Mouse (Mus musculus) myocyte (in vitro differentiated cells): Measurements from ENCODE around the gene Alk. TPM values are rescaled to one million over a fixed set of nuclear protein-coding genes. Genes with fewer than 3 reads are reported as not detected.
A peak's percentile ranks its signal among the peaks of the same experiment; 100 is the strongest.

Source experiments
- H3K27me3 ChIP-seq: one replicate; pipeline ENCODE4 v1.6.1; 2011; ENCODE audit not compliant: control insufficient read depth, insufficient read depth, insufficient read length
- H3K36me3 ChIP-seq: one replicate; pipeline ENCODE4 v1.6.1; 2011; ENCODE audit not compliant: control insufficient read depth, insufficient read depth
- H3K4me2 ChIP-seq: one replicate; pipeline ENCODE4 v1.6.1; 2011; ENCODE audit warnings: low read depth, control low read depth
- H3K4me3 ChIP-seq: one replicate; pipeline ENCODE4 v1.5.1; 2011; ENCODE audit warnings: mild to moderate bottlenecking, control low read depth, moderate library complexity
- H3K79me2 ChIP-seq: one replicate; pipeline ENCODE4 v1.6.1; 2011; ENCODE audit not compliant: control insufficient read depth, insufficient read depth
- H3ac ChIP-seq: one replicate; pipeline ENCODE4 v1.6.1; 2011; ENCODE audit not compliant: control insufficient read depth, insufficient read length
- CEBPB ChIP-seq: IDR thresholded peaks from 2 replicates; pipeline ENCODE4 v1.6.1; 2011; ENCODE audit warnings: mild to moderate bottlenecking, moderate library complexity; ENCODE audit not compliant: poor library complexity, insufficient read depth, severe bottlenecking
- E2F4 ChIP-seq: IDR thresholded peaks from one replicate; pipeline ENCODE4 v1.6.1; 2011; ENCODE audit warnings: mild to moderate bottlenecking, control low read depth, moderate library complexity; ENCODE audit not compliant: insufficient read depth
- MAX ChIP-seq: IDR thresholded peaks from one replicate; pipeline ENCODE4 v1.6.1; 2011; ENCODE audit warnings: low read depth, mild to moderate bottlenecking, control low read depth
- MYOD1 ChIP-seq, 3 experiments: IDR thresholded peaks; one replicate each; pipeline ENCODE4 v1.6.1; 2011; ENCODE audit warnings: control low read depth in 2 of 3, low read depth in 2 of 3, mild to moderate bottlenecking in 2 of 3, moderate library complexity in 1 of 3; ENCODE audit not compliant: insufficient read length in 2 of 3, control insufficient read depth in 1 of 3
- MYOG ChIP-seq, 3 experiments: IDR thresholded peaks; one replicate each; pipeline ENCODE4 v1.6.1; 2011; ENCODE audit warnings: control low read depth in 2 of 3, low read depth in 2 of 3, mild to moderate bottlenecking in 2 of 3; ENCODE audit not compliant: insufficient read length in 2 of 3, control insufficient read depth in 1 of 3, insufficient read depth in 1 of 3
- POLR2A ChIP-seq: IDR thresholded peaks from one replicate; pipeline ENCODE4 v1.6.1; 2011; ENCODE audit warnings: low read depth, mild to moderate bottlenecking, control low read depth, moderate library complexity; ENCODE audit not compliant: insufficient read length
- POLR2AphosphoS2 ChIP-seq: IDR thresholded peaks from one replicate; pipeline ENCODE4 v1.6.1; 2011; ENCODE audit warnings: low read depth, control low read depth; ENCODE audit not compliant: insufficient read length
- REST ChIP-seq: IDR thresholded peaks from one replicate; pipeline ENCODE4 v1.6.1; 2011; ENCODE audit warnings: mild to moderate bottlenecking, control low read depth, moderate library complexity; ENCODE audit not compliant: insufficient read depth, insufficient read length
- SRF ChIP-seq: IDR thresholded peaks from one replicate; pipeline ENCODE4 v1.6.1; 2011; ENCODE audit warnings: low read depth; ENCODE audit not compliant: control insufficient read depth, insufficient read length
- TCF12 ChIP-seq: IDR thresholded peaks from one replicate; pipeline ENCODE4 v1.6.1; 2011; ENCODE audit warnings: mild to moderate bottlenecking, control low read depth; ENCODE audit not compliant: poor library complexity, insufficient read depth, severe bottlenecking
- TCF3 ChIP-seq: IDR thresholded peaks from one replicate; pipeline ENCODE4 v1.6.1; 2011; ENCODE audit warnings: low read depth, control low read depth; ENCODE audit not compliant: insufficient read length
- USF1 ChIP-seq: IDR thresholded peaks from one replicate; pipeline ENCODE4 v1.6.1; 2011; ENCODE audit warnings: low read depth, mild to moderate bottlenecking, control low read depth, moderate library complexity
- polyA plus RNA-seq: library from polyadenylated mRNA; unstranded; fragments of >200 nt; fragmentation: generic; extraction: Trizol; gene quantifications from one replicate; pipeline ENCODE4 v1.2.1, GENCODE M21; 2012; ENCODE audit warnings: missing spikeins

Alk gene
- polyA plus RNA-seq, 1 experiment, result not detected

- H3ac ChIP-seq, result no peak overlapping the region
- no peaks in the 10 kb centered on the region for H3K27me3 ChIP-seq
- H3K79me2 ChIP-seq, result no peaks in the 10 kb centered on the region
- no peak for TF ChIP-seq TCF3
- no peak overlapping the region for H3K4me3 ChIP-seq
- no peak overlapping the region for H3K4me2 ChIP-seq
- H3K36me3 ChIP-seq, result no peaks in the 10 kb centered on the region
Observed at GRCm38 (mm10) chr17:72362811-72363496, 241.5 kb downstream of the Alk start.

- H3K4me3 ChIP-seq, result no peak overlapping the region
- TF ChIP-seq SRF (no peak), REST (no peak), POLR2AphosphoS2 (no peak), MAX (no peak), E2F4 (no peak), MYOG (IDR thresholded peaks at IDR 0.05; ENCODE audit: control insufficient read depth in 1 of 3, insufficient read depth in 1 of 3, insufficient read length in 2 of 3, low read depth in 2 of 3) (no peak), USF1 (no peak), TCF3 (no peak), CEBPB (no peak), MYOD1 (IDR thresholded peaks at IDR 0.05; ENCODE audit: control insufficient read depth in 1 of 3, insufficient read length in 2 of 3, low read depth in 2 of 3) (no peak), TCF12 (no peak), POLR2A (no peak)
Observed at GRCm38 (mm10) chr17:72361961-72362360, 242.5 kb downstream of the Alk start.

GRCm38 (mm10) chr17:72356759-72357302 is 247.6 kb downstream of the Alk start:
- H3K79me2 ChIP-seq, result no peaks in the 10 kb centered on the region
- H3K27me3 ChIP-seq, result no peaks in the 10 kb centered on the region
- H3K4me3 ChIP-seq, result no peak overlapping the region
- H3K36me3 ChIP-seq, result no peaks in the 10 kb centered on the region
- no peak overlapping the region for H3K4me2 ChIP-seq
- no peak overlapping the region for H3ac ChIP-seq
- TF ChIP-seq POLR2AphosphoS2 (no peak), E2F4 (no peak), SRF (no peak), REST (no peak), POLR2A (no peak), CEBPB (no peak), MYOG (IDR thresholded peaks at IDR 0.05; ENCODE audit: control insufficient read depth in 1 of 3, insufficient read depth in 1 of 3, insufficient read length in 2 of 3, low read depth in 2 of 3) (no peak), TCF3 (no peak), USF1 (no peak), TCF12 (no peak), MAX (no peak), MYOD1 (IDR thresholded peaks at IDR 0.05; ENCODE audit: control insufficient read depth in 1 of 3, insufficient read length in 2 of 3, low read depth in 2 of 3) (no peak)

More at GRCm38 (mm10) chr17:72361961-72362360, 242.5 kb downstream of the Alk start:
- Histone ChIP-seq H3K27me3 (no peaks in the 10 kb centered on the region), H3ac (no peak overlapping the region), H3K36me3 (no peaks in the 10 kb centered on the region), H3K79me2 (no peaks in the 10 kb centered on the region), H3K4me2 (no peak overlapping the region)

- Histone ChIP-seq H3K4me3 (no peak overlapping the region), H3K36me3 (no peaks in the 10 kb centered on the region), H3ac (no peak overlapping the region), H3K79me2 (no peaks in the 10 kb centered on the region), H3K27me3 (no peaks in the 10 kb centered on the region), H3K4me2 (peak overlapping the region; percentile 54)
- no peak for TF ChIP-seq POLR2A
- TF ChIP-seq TCF3, result no peak
- TF ChIP-seq REST, result no peak
- TF ChIP-seq CEBPB, result peak; percentile 78
Observed at GRCm38 (mm10) chr17:72339437-72339836, 265.0 kb downstream of the Alk start.

- Histone ChIP-seq H3ac (no peak overlapping the region), H3K27me3 (no peaks in the 10 kb centered on the region), H3K4me3 (no peak overlapping the region), H3K36me3 (no peaks in the 10 kb centered on the region), H3K79me2 (no peaks in the 10 kb centered on the region), H3K4me2 (no peak overlapping the region)
- no peak for TF ChIP-seq REST
- TF ChIP-seq POLR2AphosphoS2, result no peak
- no peak for TF ChIP-seq CEBPB
- TF ChIP-seq SRF, result no peak
- no peak for TF ChIP-seq MYOG (IDR thresholded peaks at IDR 0.05; ENCODE audit: control insufficient read depth in 1 of 3, insufficient read depth in 1 of 3, insufficient read length in 2 of 3, low read depth in 2 of 3)
- TF ChIP-seq E2F4, result no peak
- no peak for TF ChIP-seq MAX
- no peak for TF ChIP-seq MYOD1 (IDR thresholded peaks at IDR 0.05; ENCODE audit: control insufficient read depth in 1 of 3, insufficient read length in 2 of 3, low read depth in 2 of 3)
- no peak for TF ChIP-seq TCF3
- TF ChIP-seq POLR2A, result no peak
- no peak for TF ChIP-seq USF1
- TF ChIP-seq TCF12, result no peak
Observed at GRCm38 (mm10) chr17:72332909-72333308, 271.5 kb downstream of the Alk start.
